Mouse (Mus musculus) 3134 (cell line): ENCODE data around the gene Dnhd1.
"Not testable (repeated sequence)": the region's sequence is repeated elsewhere in the genome, so short reads cannot be mapped to it uniquely, and the experiment has no call there.

Source experiments
- DNase-seq: peaks from one replicate; pipeline ENCODE4 v3.0.0-alpha.2; 2011; ENCODE audit warnings: low spot score; ENCODE audit not compliant: insufficient read length; ENCODE audit errors: extremely low read depth

Gene Dnhd1

GRCm38 (mm10) chr7:105738948-105739347 lies 88.3 kb downstream of the Dnhd1 start:
- peak; percentile 70 for DNase-seq

- no peak for DNase-seq
These were observed 89.6 kb downstream of the Dnhd1 start for GRCm38 (mm10) chr7:105740089-105740795.

GRCm38 (mm10) chr7:105740851-105741250 lies 90.2 kb downstream of the Dnhd1 start:
- DNase-seq = no peak

GRCm38 (mm10) chr7:105741978-105742377 lies 91.4 kb downstream of the Dnhd1 start:
- DNase-seq = no peak

- not testable (repeated sequence) for DNase-seq
These were observed 92.0 kb downstream of the Dnhd1 start for GRCm38 (mm10) chr7:105742539-105743215.

GRCm38 (mm10) chr7:105743246-105743925 lies 92.8 kb downstream of the Dnhd1 start:
- DNase-seq = not testable (repeated sequence)

- peak; percentile 94 for DNase-seq
These were observed 93.4 kb downstream of the Dnhd1 start, which contains the start of gene Taf10 for GRCm38 (mm10) chr7:105743926-105744590. Gene Taf10 (minus strand): TSS chr7:105744361.

- DNase-seq = no peak
These were observed 97.1 kb downstream of the Dnhd1 start for GRCm38 (mm10) chr7:105747776-105748175.

GRCm38 (mm10) chr7:105751491-105752433 lies 101.1 kb downstream of the Dnhd1 start, which contains the start of gene Tpp1:
Gene Tpp1 (minus strand): TSS chr7:105752235.
- peak; percentile 68 for DNase-seq

GRCm38 (mm10) chr7:105752716-105753115 lies 102.1 kb downstream of the Dnhd1 start:
- DNase-seq = no peak

- DNase-seq = no peak
These were observed 102.7 kb downstream of the Dnhd1 start for GRCm38 (mm10) chr7:105753281-105753680.

GRCm38 (mm10) chr7:105761813-105762484 lies 111.3 kb downstream of the Dnhd1 start:
- DNase-seq = no peak

GRCm38 (mm10) chr7:105762517-105763270 lies 112.1 kb downstream of the Dnhd1 start:
- no peak for DNase-seq

- no peak for DNase-seq
These were observed 113.7 kb downstream of the Dnhd1 start for GRCm38 (mm10) chr7:105764331-105764730.

GRCm38 (mm10) chr7:105767729-105768165 lies 117.1 kb downstream of the Dnhd1 start:
- no peak for DNase-seq

- DNase-seq = no peak
These were observed 119.3 kb downstream of the Dnhd1 start for GRCm38 (mm10) chr7:105769959-105770358.
